Mouse (Mus musculus) midbrain, postnatal 0 days (tissue): Measurements from ENCODE around the gene Ptpdc1. TPM values are rescaled to one million over a fixed set of nuclear protein-coding genes. Genes with fewer than 3 reads are reported as not detected.
A peak's percentile ranks its signal among the peaks of the same experiment; 100 is the strongest.

Source experiments
- ATAC-seq: fragments of 200-750 bp; cut with Nextera tagmentation; 2 replicates; pipeline ENCODE4 v1.8.0; 2017; ENCODE audit warnings: moderate number of reproducible peaks, mild to moderate bottlenecking, moderate TSS enrichment, moderate library complexity; ENCODE audit not compliant: low FRiP score
- DNase-seq: peaks from one replicate; pipeline ENCODE4 v3.0.0-alpha.2; 2015; ENCODE audit warnings: low spot score
- H3K27ac ChIP-seq: fragments of 300-500 bp; sonication (generic); 2 replicates; pipeline ENCODE4 v1.5.1; 2014; ENCODE audit warnings: low read depth, mild to moderate bottlenecking, low read length, mixed read lengths
- H3K27me3 ChIP-seq: fragments of 300-500 bp; sonication (generic); 2 replicates; pipeline ENCODE4 v1.6.1; 2014; ENCODE audit warnings: low read length, control low read depth, mixed read lengths; ENCODE audit not compliant: insufficient read depth
- H3K36me3 ChIP-seq: fragments of 300-500 bp; sonication (generic); 2 replicates; pipeline ENCODE4 v1.6.1; 2014; ENCODE audit warnings: low read length, control low read depth, mixed read lengths; ENCODE audit not compliant: insufficient read depth
- H3K4me1 ChIP-seq: fragments of 300-500 bp; sonication (generic); 2 replicates; pipeline ENCODE4 v1.6.1; 2014; ENCODE audit warnings: mild to moderate bottlenecking, control low read depth, antibody characterized with exemption, low read length, mixed read lengths; ENCODE audit not compliant: insufficient read depth
- H3K4me2 ChIP-seq: fragments of 300-500 bp; sonication (generic); 2 replicates; pipeline ENCODE4 v1.6.1; 2014; ENCODE audit warnings: low read depth, mild to moderate bottlenecking, low read length, mixed read lengths; ENCODE audit not compliant: poor library complexity, severe bottlenecking
- H3K4me3 ChIP-seq: fragments of 300-500 bp; sonication (generic); 2 replicates; pipeline ENCODE4 v1.5.1; 2014; ENCODE audit warnings: low read depth, mild to moderate bottlenecking, low read length, moderate library complexity
- H3K9ac ChIP-seq: fragments of 300-500 bp; sonication (generic); replicated peaks from 2 replicates; pipeline ENCODE4 v1.6.1; 2014; ENCODE audit warnings: mild to moderate bottlenecking, low read length, moderate library complexity, mixed read lengths; ENCODE audit not compliant: poor library complexity, severe bottlenecking
- H3K9me3 ChIP-seq: fragments of 300-500 bp; sonication (generic); 2 replicates; pipeline ENCODE4 v1.6.1; 2016; ENCODE audit warnings: low read length, control low read depth
- CTCF ChIP-seq: IDR thresholded peaks from 2 replicates; pipeline ENCODE4 v1.5.1; 2016; ENCODE audit warnings: antibody characterized with exemption, mild to moderate bottlenecking
- WGBS: fragments of 180-500 bp; shearing (Covaris S2); extraction: QIAGEN DNeasy Blood & Tissue Kit; methylation state at CpG from one replicate; pipeline ENCODE4 v1.1.7; 2014; 5-methylcytosine and 5-hydroxymethylcytosine counted together
- microRNA counts: library from miRNA; unstranded; fragments of <30 nt; microRNA quantifications from one replicate; lab custom pipeline; 2015
- microRNA-seq: library from miRNA; unstranded; fragments of <30 nt; microRNA quantifications from one replicate; pipeline ENCODE4, GENCODE M21; 2016; ENCODE audit warnings: borderline number of aligned reads
- polyA plus RNA-seq: library from polyadenylated mRNA; unstranded; fragments of >200 nt; fragmentation: Nextera tagmentation; extraction: Ambion mirVana; gene quantifications from 2 replicates; pipeline ENCODE4 v1.2.1, GENCODE M21; 2015
- total RNA-seq: library from RNA; depleted of rRNA; stranded (reverse); fragments of >200 nt; gene quantifications from 2 replicates; pipeline ENCODE4 v1.2.3, GENCODE M21; 2014; rRNA removed

Ptpdc1 gene
- total and polyA plus RNA-seq, 2 experiments from 2014 or later, result 15.3 to 36.3 TPM

DNA sequence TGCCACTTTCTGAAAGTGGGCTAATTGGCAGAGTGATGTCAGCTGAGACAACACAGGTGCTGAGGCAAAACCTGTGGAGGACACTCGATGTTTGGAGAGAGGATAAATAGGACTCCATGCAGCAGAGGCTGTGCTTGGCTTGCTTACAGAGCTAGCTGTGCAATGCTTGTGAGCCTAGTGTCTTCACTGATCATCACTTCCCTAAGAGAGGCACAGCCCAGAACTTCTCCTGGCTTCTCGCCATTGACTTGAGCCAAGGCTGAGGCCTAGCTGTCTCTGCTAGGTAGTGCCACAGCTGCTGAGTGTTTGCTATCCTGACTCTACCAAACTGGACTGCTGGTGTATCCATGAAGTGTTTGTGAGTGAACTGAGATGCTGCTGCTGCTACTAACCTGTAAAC lies 94.8 kb downstream of the Ptpdc1 start:
- no peak overlapping the region for H3K9ac ChIP-seq
- peak; percentile 33 for DNase-seq
- TF ChIP-seq CTCF, result no peak
- WGBS, result 76% methylated on average over 2 of the region's 2 CpGs
- no peaks in the 10 kb centered on the region for H3K36me3 ChIP-seq
- no peaks in the 10 kb centered on the region for H3K4me1 ChIP-seq
- no peak overlapping the region for H3K4me3 ChIP-seq
- no peaks in the 10 kb centered on the region for H3K9me3 ChIP-seq
- H3K27ac ChIP-seq, result no peak overlapping the region
- H3K27me3 ChIP-seq, result no peaks in the 10 kb centered on the region
- H3K4me2 ChIP-seq, result no peak overlapping the region
- no peak for ATAC-seq

GRCm38 (mm10) chr13:48529028-48529427 lies 96.4 kb downstream of the Ptpdc1 start:
- Histone ChIP-seq H3K27me3 (no peaks in the 10 kb centered on the region), H3K9me3 (no peaks in the 10 kb centered on the region), H3K9ac (no peak overlapping the region), H3K27ac (no peak overlapping the region), H3K4me3 (no peak overlapping the region), H3K4me1 (no peaks in the 10 kb centered on the region), H3K4me2 (no peak overlapping the region), H3K36me3 (no peaks in the 10 kb centered on the region)
- no peak for ATAC-seq
- WGBS, result 70% methylated on average over 2 of the region's 2 CpGs
- DNase-seq, result no peak
- TF ChIP-seq CTCF, result no peak

- Histone ChIP-seq H3K9ac (no peak overlapping the region), H3K4me1 (no peaks in the 10 kb centered on the region), H3K4me2 (no peak overlapping the region), H3K27ac (no peak overlapping the region), H3K9me3 (no peaks in the 10 kb centered on the region), H3K27me3 (no peaks in the 10 kb centered on the region), H3K4me3 (no peak overlapping the region), H3K36me3 (no peaks in the 10 kb centered on the region)
- ATAC-seq (peak; percentile 47; the same call in 1 of the 2 replicates), DNase-seq (peak; percentile 94)
- WGBS, result 56% methylated on average over 15 of the region's 15 CpGs
- TF ChIP-seq CTCF, result peak; percentile 97
Observed at GRCm38 (mm10) chr13:48528123-48528871, 97.2 kb downstream of the Ptpdc1 start.

MicroRNAs encoded within 50 kb of the gene (microRNA counts, 519-probe panel; counts per million panel counts)
- microRNA mmu-let-7a (lab: Ali Mortazavi, UCI), result 6,608 counts per million, percentile 98 among the panel's probes with 10 or more counts
- microRNA mmu-let-7d (lab: Ali Mortazavi, UCI), result 6,213 counts per million, percentile 97 among the panel's probes with 10 or more counts
- 5,421 counts per million, percentile 94 among the panel's probes with 10 or more counts for microRNA mmu-let-7f (lab: Ali Mortazavi, UCI)

Small RNA genes lying within 50 kb of the gene (microRNA-seq; reads per million reads assigned to microRNA genes)
- gene Gm24111 (not detected), gene Mirlet7a-1 (410 reads per million, percentile 62 among the genes with 10 or more reads in this experiment), gene Mirlet7d (10,385 reads per million, percentile 95 among the genes with 10 or more reads in this experiment), gene Mirlet7f-1 (not detected)

Other genes with a start within 250 kb of the Ptpdc1 start
- 15.6 and 46.7 TPM in 2 replicates for gene Zfp169, start 112.2 kb downstream of the Ptpdc1 start, total RNA-seq
- 2.2 and 3.6 TPM in 2 replicates for gene Zfp169, start 112.2 kb downstream of the Ptpdc1 start, polyA plus RNA-seq
- gene A830005F24Rik, start 112.1 kb downstream of the Ptpdc1 start, total RNA-seq, result 0.66 and 0.94 TPM in 2 replicates
- 1.2 and 2.8 TPM in 2 replicates for gene A830005F24Rik, start 112.1 kb downstream of the Ptpdc1 start, polyA plus RNA-seq
- gene Barx1, start 37.3 kb upstream of the Ptpdc1 start, total RNA-seq, result not detected in 2 replicates
- gene Barx1, start 37.3 kb upstream of the Ptpdc1 start, polyA plus RNA-seq, result not detected in 2 replicates
- 26.0 and 26.4 TPM in 2 replicates for gene Phf2, start 245.5 kb upstream of the Ptpdc1 start, total RNA-seq
- gene Phf2, start 245.5 kb upstream of the Ptpdc1 start, polyA plus RNA-seq, result 4.5 and 5.1 TPM in 2 replicates